Mouse (Mus musculus): ENCODE measurements at regions not wholly inside any gene's neighbourhood (a gene's known extent, or its start where the extent isn't known, plus 50 kb on each side); places are given as distances from the start of the nearest gene placed in this dataset.

DNA sequence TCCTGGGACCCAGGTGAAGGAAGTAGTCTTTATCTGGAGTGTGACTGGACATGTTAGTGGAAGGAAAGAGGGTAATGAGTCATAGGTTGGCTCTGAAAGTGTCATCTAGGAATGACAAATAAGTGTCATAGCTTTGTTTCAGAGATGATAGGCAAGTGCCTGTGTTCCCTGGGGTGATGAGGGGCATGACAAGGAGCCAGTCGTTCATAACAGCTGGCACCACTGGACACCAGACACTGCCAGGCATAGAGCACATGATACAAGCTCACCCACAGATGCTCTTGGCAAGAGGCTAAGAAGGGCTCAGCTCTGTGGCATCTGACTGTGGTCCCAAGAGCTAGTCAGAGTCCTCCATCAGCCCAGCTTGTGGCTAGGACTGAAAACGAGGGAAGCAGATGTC is 171.0 kb downstream of the Rab11fip4 start:
- ATAC-seq = no peak

DNA sequence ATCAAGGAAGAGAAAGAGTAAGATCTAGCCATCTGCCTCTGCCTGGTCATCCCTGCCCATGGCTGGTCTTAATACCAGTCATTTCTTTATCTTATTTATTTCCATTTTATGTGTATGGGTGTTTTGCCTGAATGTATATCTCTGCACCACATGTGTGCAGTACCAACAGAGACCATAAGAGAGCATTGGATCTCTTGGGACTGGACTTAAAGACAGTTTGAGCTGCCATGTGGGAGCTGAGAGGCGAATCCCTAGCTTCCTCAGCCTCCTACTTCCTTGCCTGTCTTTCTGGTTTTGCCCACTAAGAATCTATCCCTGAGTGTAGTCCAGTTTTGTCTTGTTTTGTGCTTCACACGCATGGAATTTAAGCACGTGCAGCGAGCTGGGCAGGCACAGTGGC is 169.5 kb downstream of the Rab11fip4 start:
- no peak for ATAC-seq

DNA sequence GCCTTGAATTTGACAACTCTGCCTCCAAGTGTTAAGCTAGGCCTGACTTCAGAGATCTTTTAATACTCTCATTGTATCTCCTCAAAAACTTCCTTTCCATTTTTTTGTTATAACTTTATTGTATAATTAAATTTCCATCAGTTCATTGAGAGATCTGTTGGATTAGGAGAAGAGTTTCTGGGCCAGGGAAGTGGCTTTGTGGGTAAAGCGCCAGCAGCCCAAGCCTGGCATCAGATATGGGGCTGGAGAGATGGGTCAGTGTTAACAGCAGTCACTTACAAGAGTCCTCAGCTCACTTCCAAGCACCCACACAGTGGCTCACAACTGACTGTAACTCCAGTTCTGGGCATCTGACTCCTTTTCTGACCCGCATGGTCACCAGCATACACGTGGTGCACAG is 167.3 kb downstream of the Rab11fip4 start:
- ATAC-seq = no peak

DNA sequence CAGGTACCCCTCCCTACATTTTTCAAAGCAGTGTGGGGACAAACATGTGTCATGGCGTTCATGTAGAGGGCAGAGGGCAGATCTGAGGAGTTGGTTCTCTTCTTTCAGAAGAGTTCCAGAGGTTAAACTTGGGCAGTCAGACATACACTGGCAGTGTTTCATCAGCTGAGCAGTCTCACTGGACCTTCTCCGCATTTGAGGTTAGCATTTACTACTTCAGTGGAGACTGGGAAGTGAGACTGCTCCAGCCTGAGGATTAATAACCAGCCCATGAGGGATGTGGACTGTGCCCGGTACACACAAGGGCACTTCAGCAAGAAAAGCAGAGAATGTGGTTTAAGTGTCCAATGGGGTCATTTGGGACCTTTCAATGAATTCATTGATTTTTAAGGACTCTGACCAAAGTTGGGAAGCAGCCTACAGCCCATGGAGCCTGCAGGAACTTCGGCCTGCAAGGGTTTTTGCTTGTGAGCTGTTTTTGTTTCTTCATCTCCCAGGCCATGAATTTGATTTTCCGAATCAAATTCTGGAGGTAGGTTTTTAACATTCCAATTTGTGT is 166.6 kb downstream of the Rab11fip4 start:
- ATAC-seq = no peak

DNA sequence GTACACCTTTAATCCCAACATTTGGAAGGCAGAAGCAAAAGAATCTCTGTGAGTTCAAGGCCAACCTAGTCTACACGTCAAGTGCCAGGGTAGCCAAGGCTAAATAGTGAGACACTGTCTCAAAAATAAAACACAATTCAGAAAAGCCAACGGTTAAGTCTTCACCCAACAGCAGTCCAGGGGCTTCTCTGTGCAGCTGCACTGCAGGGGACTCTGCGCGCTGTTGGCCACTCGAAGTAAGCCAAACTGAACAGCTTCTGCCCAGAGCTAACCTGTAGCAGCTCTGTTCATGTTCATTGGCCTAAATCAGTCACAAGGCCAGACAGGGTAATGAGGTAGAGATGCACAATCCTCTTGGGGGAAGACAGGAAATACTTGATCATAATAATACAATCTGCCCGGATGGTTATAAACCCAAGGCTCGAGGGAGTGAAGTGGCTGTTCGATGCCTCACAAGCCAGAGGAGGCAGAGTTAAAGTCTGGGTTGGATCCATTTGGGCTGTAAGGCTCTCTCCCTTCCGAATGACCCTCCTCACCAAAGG is 165.4 kb downstream of the Rab11fip4 start:
- no peak for ATAC-seq

DNA sequence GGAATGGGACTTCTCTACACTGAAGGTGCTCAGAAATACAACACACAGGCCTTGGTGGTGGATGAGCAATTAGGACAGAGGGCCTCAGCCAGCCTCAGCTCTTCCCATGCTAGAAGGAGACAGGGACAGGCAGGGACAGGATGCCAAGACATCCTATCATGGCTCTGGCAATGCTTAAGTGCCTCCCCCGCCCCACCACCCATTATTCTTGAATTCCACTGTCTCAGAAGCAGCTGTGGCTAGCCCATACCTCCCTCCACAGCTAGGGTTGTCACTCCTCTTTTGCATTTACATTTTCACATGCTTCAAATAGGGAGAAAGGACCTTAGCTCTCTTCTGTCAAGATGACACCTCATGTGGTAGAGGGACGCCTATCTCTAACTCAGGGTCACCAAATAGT is 162.5 kb downstream of the Rab11fip4 start:
- no peak for ATAC-seq

DNA sequence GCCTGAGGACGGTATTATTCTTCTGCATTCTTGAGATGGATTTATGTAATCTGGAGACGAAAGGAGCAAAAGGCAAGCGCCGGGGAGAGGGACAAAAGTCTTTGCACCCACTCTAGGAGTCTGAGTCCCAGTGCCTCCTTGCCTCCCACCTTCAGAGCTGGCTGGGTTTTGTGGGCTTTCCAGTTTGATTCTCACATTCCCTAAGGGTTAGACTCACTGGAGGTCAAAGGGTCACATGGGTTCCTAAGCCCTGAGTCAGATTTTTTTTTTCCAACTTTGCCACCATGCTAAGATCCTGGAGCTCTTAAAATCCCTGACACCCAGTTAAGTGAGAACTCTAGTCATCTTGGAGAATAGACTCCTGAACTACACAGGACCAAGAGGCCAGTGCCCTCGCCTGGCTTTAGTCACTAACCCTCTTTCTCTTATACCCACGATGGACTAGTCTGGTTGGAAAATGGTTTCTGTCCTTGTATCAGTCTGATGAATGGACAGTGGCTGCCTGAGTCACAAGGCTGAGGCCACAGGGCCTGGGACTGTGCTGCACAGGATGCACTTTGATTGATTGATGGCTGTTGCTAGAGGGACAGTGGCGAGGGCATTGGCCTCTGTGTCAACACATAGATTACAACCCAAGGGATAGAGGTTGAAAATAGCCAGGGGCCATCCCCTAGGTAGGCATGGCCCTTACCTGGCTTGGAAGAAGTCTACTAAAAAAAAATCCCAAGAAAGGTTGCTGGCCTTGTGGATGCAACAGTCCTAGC is 161.9 kb downstream of the Rab11fip4 start:
- ATAC-seq = no peak

DNA sequence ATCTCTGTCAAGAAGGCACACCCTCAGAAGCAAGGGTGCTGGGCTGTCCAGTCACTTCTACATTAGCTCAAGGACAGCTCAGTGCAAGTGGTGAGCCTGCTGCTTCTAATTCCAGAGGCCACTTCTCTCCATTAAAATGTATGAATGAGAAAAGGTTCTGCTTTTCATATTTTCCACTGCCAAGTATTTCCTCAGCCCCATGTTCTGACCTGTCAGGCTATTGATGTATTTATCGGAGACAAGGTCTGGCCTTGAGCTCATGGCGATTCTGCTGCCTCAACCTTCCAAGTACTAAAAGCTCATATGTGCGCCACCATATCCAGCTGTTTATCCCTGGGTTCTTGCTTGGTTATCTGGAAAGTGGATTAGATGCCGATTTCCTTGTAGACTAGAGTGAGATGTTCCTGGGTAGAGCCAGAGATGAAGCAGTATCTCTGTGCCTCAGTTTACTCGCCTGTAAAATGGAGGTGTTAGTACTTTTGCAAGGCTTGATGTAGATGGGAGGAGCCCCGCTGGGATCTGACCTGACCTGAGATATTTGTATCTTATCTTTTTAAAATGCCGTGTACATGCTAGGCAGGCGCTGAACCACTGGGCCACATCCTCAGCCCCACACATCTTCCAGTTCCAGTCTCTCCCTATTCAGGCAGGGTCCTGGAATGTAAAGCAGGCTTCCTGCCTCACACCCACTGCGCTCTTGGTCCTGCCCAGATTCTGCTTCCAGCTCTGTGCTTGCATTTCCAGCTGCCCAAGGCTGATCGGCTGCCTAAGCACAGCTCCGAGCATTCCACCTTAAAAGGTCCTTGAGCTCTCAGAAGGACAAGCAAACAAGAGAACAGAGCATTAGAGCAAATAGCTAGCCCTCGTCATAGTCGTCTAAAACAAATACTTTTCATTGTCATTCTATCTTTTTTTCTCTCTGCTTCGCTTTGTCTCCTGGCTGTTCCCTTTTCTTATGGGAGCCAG is 161.0 kb downstream of the Rab11fip4 start:
- no peak for ATAC-seq

DNA sequence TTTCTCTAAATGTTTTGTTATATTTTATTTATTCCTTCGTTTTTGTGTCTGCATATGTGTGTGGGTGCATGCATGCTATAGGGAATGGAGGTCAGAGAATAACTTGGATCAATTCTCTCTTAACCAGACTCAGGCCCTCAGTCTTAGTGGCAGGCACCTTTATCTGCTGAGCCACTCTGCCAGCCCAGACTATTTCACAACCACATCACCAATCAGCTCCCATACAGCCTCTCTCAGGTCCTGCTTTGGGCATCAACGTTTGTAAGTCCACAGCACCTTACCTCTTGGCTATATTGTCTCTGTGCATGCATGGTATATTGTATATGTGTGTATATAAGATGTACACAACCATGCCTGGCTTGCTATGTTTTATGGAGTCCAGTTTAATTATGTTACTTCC is 159.9 kb downstream of the Rab11fip4 start:
- no peak for ATAC-seq

DNA sequence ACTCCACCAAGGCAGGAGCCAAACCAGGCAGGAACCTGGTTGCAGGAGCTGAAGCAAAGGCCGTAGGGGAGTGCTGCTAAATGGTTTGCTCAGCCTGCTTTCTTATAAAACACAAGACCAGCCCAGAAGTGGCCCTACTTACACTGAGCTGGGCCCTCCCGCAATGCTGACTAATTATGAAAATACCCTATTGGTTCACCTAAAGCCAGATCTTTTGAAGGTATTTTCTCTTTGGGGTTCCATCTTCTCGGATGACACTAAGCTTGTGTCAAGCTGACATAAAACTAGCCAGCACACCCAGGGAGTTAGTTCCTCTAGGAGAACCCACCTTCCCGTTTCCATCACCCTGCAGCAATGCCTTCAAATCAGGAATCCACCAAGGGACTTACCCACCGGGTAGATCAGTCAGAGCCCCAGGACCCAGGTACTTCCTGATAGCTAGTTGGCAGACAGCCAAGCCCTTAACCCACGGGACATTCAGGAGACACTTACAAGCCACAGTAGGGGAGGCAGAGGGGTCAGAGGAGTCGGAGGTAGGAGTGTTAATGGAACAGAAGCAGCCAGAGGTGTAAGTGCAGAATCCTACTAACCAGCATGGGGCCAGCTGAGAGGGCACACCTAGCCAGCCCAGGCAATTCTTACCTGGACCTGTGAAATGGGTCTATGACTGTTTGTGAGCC is 158.9 kb downstream of the Rab11fip4 start:
- ATAC-seq = no peak

DNA sequence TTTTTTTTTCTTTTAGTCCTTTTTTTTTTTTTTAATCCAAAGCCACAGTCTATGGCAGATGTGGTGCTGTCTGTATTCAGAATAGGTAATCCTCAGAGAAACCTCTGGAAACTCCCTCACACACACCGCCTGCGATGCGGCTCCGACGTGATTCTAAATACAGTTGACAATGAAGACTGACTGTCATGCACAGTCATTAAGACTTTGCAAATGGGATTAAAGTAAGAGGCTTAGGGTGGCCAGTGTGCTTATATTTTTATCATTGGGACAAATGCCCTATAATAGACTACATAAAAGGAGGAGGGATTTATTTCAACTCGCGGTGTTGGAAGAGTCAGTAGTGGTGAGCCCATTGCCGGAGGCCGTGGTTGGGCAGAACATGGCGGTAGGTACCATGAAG is 158.1 kb downstream of the Rab11fip4 start:
- no peak for ATAC-seq

DNA sequence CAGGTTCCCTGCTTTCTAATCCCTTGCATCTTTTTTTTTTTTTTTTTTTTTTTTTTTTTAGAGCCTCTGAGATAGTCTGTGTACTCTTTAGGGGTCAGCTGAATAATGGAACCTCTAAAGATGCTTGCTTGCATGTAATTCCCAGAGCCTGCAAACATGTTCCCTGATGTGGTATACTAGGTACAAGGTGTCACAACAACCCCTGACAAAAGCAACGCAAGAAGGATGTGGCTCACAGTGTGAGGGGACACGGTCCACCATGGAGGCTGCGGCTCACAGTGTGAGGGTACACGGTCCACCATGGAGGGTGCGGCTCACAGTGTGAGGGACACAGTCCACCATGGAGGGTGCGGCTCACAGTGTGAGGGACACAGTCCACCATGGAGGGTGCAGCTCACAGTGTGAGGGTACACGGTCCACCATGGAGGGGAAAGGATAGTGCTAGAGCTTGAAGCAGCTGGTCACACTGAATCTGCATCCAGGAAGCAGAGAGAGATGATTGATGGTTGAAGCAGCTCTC is 157.7 kb downstream of the Rab11fip4 start:
- no peak for ATAC-seq

DNA sequence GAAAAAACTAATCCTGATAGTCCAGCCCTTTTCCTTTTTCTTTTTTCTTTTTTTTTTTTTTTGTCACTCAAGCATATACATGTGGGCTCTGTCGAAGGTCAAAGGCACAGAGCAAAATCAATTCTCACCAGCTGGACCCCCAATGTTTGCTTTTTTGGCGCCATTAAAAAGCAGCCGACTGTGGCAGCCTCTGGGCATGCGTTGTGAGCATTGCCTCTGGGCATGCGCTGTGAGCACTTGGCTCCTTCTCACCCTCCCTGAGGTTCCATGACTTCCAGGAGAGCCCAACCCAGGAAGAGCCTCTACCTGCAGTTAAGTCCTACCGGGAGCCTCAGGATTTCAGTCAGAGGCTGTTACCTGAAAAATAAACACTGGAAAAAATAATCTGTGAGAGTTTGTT is 156.8 kb downstream of the Rab11fip4 start:
- no peak for ATAC-seq

Measured in inflammation-experienced regulatory T-cells, adult 6 months (primary cell).